Mouse (Mus musculus): ENCODE results near the gene Lrmda. TPM values are rescaled to one million over a fixed set of nuclear protein-coding genes. Genes with fewer than 3 reads are reported as not detected.
"Not testable (repeated sequence)": the region's sequence is repeated elsewhere in the genome, so short reads cannot be mapped to it uniquely, and the experiment has no call there.

Gene Lrmda
- total and polyA plus RNA-seq, 3 experiments, result 0.43 to 1.1 (median 1.0) TPM

GRCm38 (mm10) chr14:22587285-22587957, 567.9 kb downstream of the Lrmda start:
- no peak overlapping the region for H3K27ac ChIP-seq
- H3K4me3 ChIP-seq, result no peak overlapping the region
- TF ChIP-seq CTCF (IDR thresholded peaks at IDR 0.05) (no peak), POLR2A (IDR thresholded peaks at IDR 0.05; ENCODE audit: insufficient read depth, low read depth, low read length) (no peak), EP300 (IDR thresholded peaks at IDR 0.05; ENCODE audit: insufficient read depth, low read depth, low read length) (no peak)
- H3K79me2 ChIP-seq (replicated peaks; ENCODE audit: control insufficient read depth, insufficient read depth, low read length), result no peaks in the 10 kb centered on the region
- no peaks in the 10 kb centered on the region for H3K4me1 ChIP-seq (ENCODE audit: control insufficient read depth, insufficient read depth, low read length)
- WGBS, result 84% methylated on average over 4 of the region's 4 CpGs
- intact Hi-C loops (cut with DNase I), result no loop called here
- no peaks in the 10 kb centered on the region for H3K27me3 ChIP-seq (ENCODE audit: control insufficient read depth, insufficient read depth, low read length)
- H3K36me3 ChIP-seq (ENCODE audit: control insufficient read depth, insufficient read depth, low read length), result no peaks in the 10 kb centered on the region
- no peak overlapping the region for H3K9ac ChIP-seq (ENCODE audit: low read depth, low read length)
- no peak for DNase-seq

- H3K79me2 ChIP-seq (replicated peaks; ENCODE audit: control insufficient read depth, insufficient read depth, low read length), result no peaks in the 10 kb centered on the region
- H3K9ac ChIP-seq (ENCODE audit: low read depth, low read length), result no peak overlapping the region
- intact Hi-C loops (cut with DNase I), result no loop called here
- 96% methylated on average over 4 of the region's 4 CpGs for WGBS
- DNase-seq, result no peak
- H3K27me3 ChIP-seq (ENCODE audit: control insufficient read depth, insufficient read depth, low read length), result no peaks in the 10 kb centered on the region
- TF ChIP-seq CTCF (IDR thresholded peaks at IDR 0.05), result no peak
- TF ChIP-seq EP300 (IDR thresholded peaks at IDR 0.05; ENCODE audit: insufficient read depth, low read depth, low read length), result no peak
- no peak for TF ChIP-seq POLR2A (IDR thresholded peaks at IDR 0.05; ENCODE audit: insufficient read depth, low read depth, low read length)
- no peak overlapping the region for H3K27ac ChIP-seq
- no peak overlapping the region for H3K4me3 ChIP-seq
- H3K4me1 ChIP-seq (ENCODE audit: control insufficient read depth, insufficient read depth, low read length), result no peaks in the 10 kb centered on the region
- H3K36me3 ChIP-seq (ENCODE audit: control insufficient read depth, insufficient read depth, low read length), result no peaks in the 10 kb centered on the region
Measured at GRCm38 (mm10) chr14:22587958-22588296, 568.4 kb downstream of the Lrmda start.

- H3K9ac ChIP-seq (ENCODE audit: low read depth, low read length); intact Hi-C loops (cut with DNase I); H3K4me3 ChIP-seq; DNase-seq; H3K27ac ChIP-seq; H3K36me3 ChIP-seq (ENCODE audit: control insufficient read depth, insufficient read depth, low read length); H3K27me3 ChIP-seq (ENCODE audit: control insufficient read depth, insufficient read depth, low read length); H3K79me2 ChIP-seq (replicated peaks; ENCODE audit: control insufficient read depth, insufficient read depth, low read length); H3K4me1 ChIP-seq (ENCODE audit: control insufficient read depth, insufficient read depth, low read length): not testable (repeated sequence)
- 57% methylated on average over 1 of the region's 1 CpGs for WGBS
Measured at GRCm38 (mm10) chr14:22588394-22588793, 568.9 kb downstream of the Lrmda start.

- TF ChIP-seq CTCF (IDR thresholded peaks at IDR 0.05) (no peak), POLR2A (IDR thresholded peaks at IDR 0.05; ENCODE audit: insufficient read depth, low read depth, low read length) (no peak), EP300 (IDR thresholded peaks at IDR 0.05; ENCODE audit: insufficient read depth, low read depth, low read length) (no peak)
- Histone ChIP-seq H3K4me3 (no peak overlapping the region), H3K9ac (ENCODE audit: low read depth, low read length) (no peak overlapping the region), H3K27me3 (ENCODE audit: control insufficient read depth, insufficient read depth, low read length) (no peaks in the 10 kb centered on the region), H3K4me1 (ENCODE audit: control insufficient read depth, insufficient read depth, low read length) (no peaks in the 10 kb centered on the region), H3K36me3 (ENCODE audit: control insufficient read depth, insufficient read depth, low read length) (no peaks in the 10 kb centered on the region), H3K27ac (no peak overlapping the region), H3K79me2 (replicated peaks; ENCODE audit: control insufficient read depth, insufficient read depth, low read length) (no peaks in the 10 kb centered on the region)
- intact Hi-C loops (cut with DNase I), result no loop called here
- 87% methylated on average over 7 of the region's 7 CpGs for WGBS
- no peak for DNase-seq
Measured at GRCm38 (mm10) chr14:22589503-22590215, 570.1 kb downstream of the Lrmda start.

- H3K27me3 ChIP-seq (ENCODE audit: control insufficient read depth, insufficient read depth, low read length), result no peaks in the 10 kb centered on the region
- H3K4me3 ChIP-seq, result no peak overlapping the region
- no peak overlapping the region for H3K27ac ChIP-seq
- H3K79me2 ChIP-seq (replicated peaks; ENCODE audit: control insufficient read depth, insufficient read depth, low read length), result no peaks in the 10 kb centered on the region
- no peak for TF ChIP-seq CTCF (IDR thresholded peaks at IDR 0.05)
- no peak for TF ChIP-seq POLR2A (IDR thresholded peaks at IDR 0.05; ENCODE audit: insufficient read depth, low read depth, low read length)
- no peak for TF ChIP-seq EP300 (IDR thresholded peaks at IDR 0.05; ENCODE audit: insufficient read depth, low read depth, low read length)
- no peaks in the 10 kb centered on the region for H3K4me1 ChIP-seq (ENCODE audit: control insufficient read depth, insufficient read depth, low read length)
- H3K9ac ChIP-seq (ENCODE audit: low read depth, low read length), result no peak overlapping the region
- WGBS, result 76% methylated on average over 2 of the region's 2 CpGs
- intact Hi-C loops (cut with DNase I), result no loop called here
- DNase-seq, result no peak
- H3K36me3 ChIP-seq (ENCODE audit: control insufficient read depth, insufficient read depth, low read length), result no peaks in the 10 kb centered on the region
Measured at GRCm38 (mm10) chr14:22591186-22591585, 571.7 kb downstream of the Lrmda start.

GRCm38 (mm10) chr14:22597508-22597907, 578.0 kb downstream of the Lrmda start:
- H3K27me3 ChIP-seq (ENCODE audit: control insufficient read depth, insufficient read depth, low read length), result no peaks in the 10 kb centered on the region
- H3K36me3 ChIP-seq (ENCODE audit: control insufficient read depth, insufficient read depth, low read length), result no peaks in the 10 kb centered on the region
- 42% methylated on average over 2 of the region's 2 CpGs for WGBS
- intact Hi-C loops (cut with DNase I), result no loop called here
- no peak overlapping the region for H3K27ac ChIP-seq
- no peak for DNase-seq
- TF ChIP-seq EP300 (IDR thresholded peaks at IDR 0.05; ENCODE audit: insufficient read depth, low read depth, low read length), result no peak
- TF ChIP-seq CTCF (IDR thresholded peaks at IDR 0.05), result no peak
- no peak for TF ChIP-seq POLR2A (IDR thresholded peaks at IDR 0.05; ENCODE audit: insufficient read depth, low read depth, low read length)
- H3K79me2 ChIP-seq (replicated peaks; ENCODE audit: control insufficient read depth, insufficient read depth, low read length), result no peaks in the 10 kb centered on the region
- no peak overlapping the region for H3K4me3 ChIP-seq
- H3K4me1 ChIP-seq (ENCODE audit: control insufficient read depth, insufficient read depth, low read length), result peaks cover 3% of the 10 kb centered on the region
- H3K9ac ChIP-seq (ENCODE audit: low read depth, low read length), result no peak overlapping the region

Data from heart, adult 2 months (tissue).